Mouse (Mus musculus): Measurements from ENCODE around the gene Homer1. TPM values are rescaled to one million over a fixed set of nuclear protein-coding genes. Genes with fewer than 3 reads are reported as not detected.

Homer1 gene
- polyA plus RNA-seq, 1 experiment, result 0.86 TPM

- Histone ChIP-seq H3K4me3 (ENCODE audit: extremely low read depth, insufficient read depth, insufficient read length) (no peak overlapping the region), H3K27me3 (ENCODE audit: control insufficient read depth, insufficient read depth, low read length) (no peaks in the 10 kb centered on the region), H3K36me3 (ENCODE audit: control insufficient read depth, insufficient read depth, low read length) (no peaks in the 10 kb centered on the region), H3K27ac (ENCODE audit: insufficient read depth, low read length) (no peak overlapping the region), H3K4me1 (ENCODE audit: control insufficient read depth, insufficient read depth, insufficient read length) (no peaks in the 10 kb centered on the region)
- 93% methylated on average over 1 of the region's 1 CpGs for WGBS
- DNase-seq (ENCODE audit: low read depth in 1 of 2, low spot score in 2 of 2), result no peak
- TF ChIP-seq CTCF (IDR thresholded peaks at IDR 0.05; ENCODE audit: extremely low read depth, insufficient read depth, insufficient read length, insufficient replicate concordance), result no peak
- TF ChIP-seq POLR2A (IDR thresholded peaks at IDR 0.05; ENCODE audit: low read depth, low read length), result no peak
Measured at GRCm38 (mm10) chr13:93385147-93385546, 85.7 kb downstream of the Homer1 start.

GRCm38 (mm10) chr13:93387440-93387839 lies 88.0 kb downstream of the Homer1 start:
- 89% methylated on average over 5 of the region's 5 CpGs for WGBS
- Histone ChIP-seq H3K4me3 (ENCODE audit: extremely low read depth, insufficient read depth, insufficient read length) (no peak overlapping the region), H3K36me3 (ENCODE audit: control insufficient read depth, insufficient read depth, low read length) (no peaks in the 10 kb centered on the region), H3K4me1 (ENCODE audit: control insufficient read depth, insufficient read depth, insufficient read length) (no peaks in the 10 kb centered on the region), H3K27ac (ENCODE audit: insufficient read depth, low read length) (no peak overlapping the region), H3K27me3 (ENCODE audit: control insufficient read depth, insufficient read depth, low read length) (no peaks in the 10 kb centered on the region)
- DNase-seq (ENCODE audit: low read depth in 1 of 2, low spot score in 2 of 2), result no peak
- TF ChIP-seq POLR2A (IDR thresholded peaks at IDR 0.05; ENCODE audit: low read depth, low read length), result no peak
- TF ChIP-seq CTCF (IDR thresholded peaks at IDR 0.05; ENCODE audit: extremely low read depth, insufficient read depth, insufficient read length, insufficient replicate concordance), result no peak

GRCm38 (mm10) chr13:93388594-93389241 lies 89.3 kb downstream of the Homer1 start:
- Histone ChIP-seq H3K4me3 (ENCODE audit: extremely low read depth, insufficient read depth, insufficient read length) (no peak overlapping the region), H3K27me3 (ENCODE audit: control insufficient read depth, insufficient read depth, low read length) (no peaks in the 10 kb centered on the region), H3K4me1 (ENCODE audit: control insufficient read depth, insufficient read depth, insufficient read length) (no peaks in the 10 kb centered on the region), H3K27ac (ENCODE audit: insufficient read depth, low read length) (no peak overlapping the region), H3K36me3 (ENCODE audit: control insufficient read depth, insufficient read depth, low read length) (no peaks in the 10 kb centered on the region)
- WGBS, result 53% methylated on average over 7 of the region's 7 CpGs
- no peak for DNase-seq (ENCODE audit: low read depth in 1 of 2, low spot score in 2 of 2)
- TF ChIP-seq POLR2A (IDR thresholded peaks at IDR 0.05; ENCODE audit: low read depth, low read length), result no peak
- TF ChIP-seq CTCF (IDR thresholded peaks at IDR 0.05; ENCODE audit: extremely low read depth, insufficient read depth, insufficient read length, insufficient replicate concordance), result no peak

- Histone ChIP-seq H3K4me1 (ENCODE audit: control insufficient read depth, insufficient read depth, insufficient read length) (no peaks in the 10 kb centered on the region), H3K27ac (ENCODE audit: insufficient read depth, low read length) (no peak overlapping the region)
Measured at GRCm38 (mm10) chr13:93389242-93389625, 89.8 kb downstream of the Homer1 start.

GRCm38 (mm10) chr13:93399710-93400216 lies 100.3 kb downstream of the Homer1 start:
- no peak for TF ChIP-seq CTCF (IDR thresholded peaks at IDR 0.05; ENCODE audit: extremely low read depth, insufficient read depth, insufficient read length, insufficient replicate concordance)
- TF ChIP-seq POLR2A (IDR thresholded peaks at IDR 0.05; ENCODE audit: low read depth, low read length), result no peak
- WGBS, result 93% methylated on average over 5 of the region's 5 CpGs
- Histone ChIP-seq H3K27ac (ENCODE audit: insufficient read depth, low read length) (no peak overlapping the region), H3K4me1 (ENCODE audit: control insufficient read depth, insufficient read depth, insufficient read length) (no peaks in the 10 kb centered on the region), H3K4me3 (ENCODE audit: extremely low read depth, insufficient read depth, insufficient read length) (no peak overlapping the region), H3K27me3 (ENCODE audit: control insufficient read depth, insufficient read depth, low read length) (no peaks in the 10 kb centered on the region), H3K36me3 (ENCODE audit: control insufficient read depth, insufficient read depth, low read length) (no peaks in the 10 kb centered on the region)
- no peak for DNase-seq (ENCODE audit: low read depth in 1 of 2, low spot score in 2 of 2)

More at GRCm38 (mm10) chr13:93389242-93389625, 89.8 kb downstream of the Homer1 start:
- no peak for TF ChIP-seq POLR2A (IDR thresholded peaks at IDR 0.05; ENCODE audit: low read depth, low read length)
- no peak for TF ChIP-seq CTCF (IDR thresholded peaks at IDR 0.05; ENCODE audit: extremely low read depth, insufficient read depth, insufficient read length, insufficient replicate concordance)
- no peak overlapping the region for H3K4me3 ChIP-seq (ENCODE audit: extremely low read depth, insufficient read depth, insufficient read length)
- 75% methylated on average over 2 of the region's 2 CpGs for WGBS
- DNase-seq (ENCODE audit: low read depth in 1 of 2, low spot score in 2 of 2), result no peak
- no peaks in the 10 kb centered on the region for H3K27me3 ChIP-seq (ENCODE audit: control insufficient read depth, insufficient read depth, low read length)
- no peaks in the 10 kb centered on the region for H3K36me3 ChIP-seq (ENCODE audit: control insufficient read depth, insufficient read depth, low read length)

GRCm38 (mm10) chr13:93401947-93402346 lies 102.5 kb downstream of the Homer1 start:
- Histone ChIP-seq H3K27ac (ENCODE audit: insufficient read depth, low read length) (no peak overlapping the region), H3K27me3 (ENCODE audit: control insufficient read depth, insufficient read depth, low read length) (no peaks in the 10 kb centered on the region), H3K4me3 (ENCODE audit: extremely low read depth, insufficient read depth, insufficient read length) (no peak overlapping the region), H3K4me1 (ENCODE audit: control insufficient read depth, insufficient read depth, insufficient read length) (no peaks in the 10 kb centered on the region), H3K36me3 (ENCODE audit: control insufficient read depth, insufficient read depth, low read length) (no peaks in the 10 kb centered on the region)
- no peak for TF ChIP-seq POLR2A (IDR thresholded peaks at IDR 0.05; ENCODE audit: low read depth, low read length)
- no peak for TF ChIP-seq CTCF (IDR thresholded peaks at IDR 0.05; ENCODE audit: extremely low read depth, insufficient read depth, insufficient read length, insufficient replicate concordance)
- no peak for DNase-seq (ENCODE audit: low read depth in 1 of 2, low spot score in 2 of 2)
- 92% methylated on average over 7 of the region's 7 CpGs for whole genome bisulfite sequencing

GRCm38 (mm10) chr13:93406855-93407254 lies 107.4 kb downstream of the Homer1 start:
- 82% methylated on average over 5 of the region's 5 CpGs for WGBS
- DNase-seq (ENCODE audit: low read depth in 1 of 2, low spot score in 2 of 2), result no peak
- H3K4me1 ChIP-seq (ENCODE audit: control insufficient read depth, insufficient read depth, insufficient read length), result no peaks in the 10 kb centered on the region
- no peaks in the 10 kb centered on the region for H3K36me3 ChIP-seq (ENCODE audit: control insufficient read depth, insufficient read depth, low read length)
- no peaks in the 10 kb centered on the region for H3K27me3 ChIP-seq (ENCODE audit: control insufficient read depth, insufficient read depth, low read length)
- no peak overlapping the region for H3K27ac ChIP-seq (ENCODE audit: insufficient read depth, low read length)
- no peak overlapping the region for H3K4me3 ChIP-seq (ENCODE audit: extremely low read depth, insufficient read depth, insufficient read length)
- TF ChIP-seq POLR2A (IDR thresholded peaks at IDR 0.05; ENCODE audit: low read depth, low read length), result no peak
- no peak for TF ChIP-seq CTCF (IDR thresholded peaks at IDR 0.05; ENCODE audit: extremely low read depth, insufficient read depth, insufficient read length, insufficient replicate concordance)
